Mouse (Mus musculus) CH12.LX (cell line): ENCODE data around the gene Vamp2. TPM values are rescaled to one million over a fixed set of nuclear protein-coding genes. Genes with fewer than 3 reads are reported as not detected.

Experiments
- DNase-seq: peaks from one replicate; pipeline ENCODE4 v3.0.0-alpha.2; 2013; ENCODE audit errors: extremely low read depth
- H3K27ac ChIP-seq: 2 replicates; pipeline ENCODE4 v1.5.1; 2012; ENCODE audit warnings: low read depth, mild to moderate bottlenecking, control low read depth, moderate library complexity; ENCODE audit not compliant: insufficient read depth
- H3K27me3 ChIP-seq: replicated peaks from 2 replicates; pipeline ENCODE3; 2012; ENCODE audit warnings: inconsistent platforms
- H3K36me3 ChIP-seq, 2 experiments: replicated peaks in 1 of 2; 2 replicates each; pipeline versions ENCODE3 to v1.6.1; 2012; ENCODE audit warnings: inconsistent platforms in 1 of 2, low read length in 1 of 2, mild to moderate bottlenecking in 1 of 2, mixed read lengths in 1 of 2, moderate library complexity in 1 of 2; ENCODE audit not compliant: control insufficient read depth in 1 of 2, insufficient read depth in 1 of 2
- H3K4me1 ChIP-seq, 2 experiments: 2 replicates each; pipeline ENCODE4 v1.6.1; 2012; ENCODE audit warnings: inconsistent platforms in 1 of 2, moderate library complexity in 1 of 2; ENCODE audit not compliant: insufficient read depth in 2 of 2, control insufficient read depth in 1 of 2
- H3K4me2 ChIP-seq: 2 replicates; pipeline ENCODE4 v1.6.1; 2012; ENCODE audit warnings: low read depth, mild to moderate bottlenecking, control low read depth; ENCODE audit not compliant: poor library complexity, insufficient read depth, severe bottlenecking
- H3K4me3 ChIP-seq, 3 experiments: fragments of 150-350 bp in 1 of 3; sonication (generic) in 1 of 3; replicated peaks in 1 of 3; 2 replicates each; pipeline versions ENCODE3 to v1.5.1; 2011 to 2012; ENCODE audit warnings: low read depth in 2 of 3, low read length in 2 of 3, mild to moderate bottlenecking in 2 of 3, moderate library complexity in 2 of 3, control low read depth in 1 of 3, improper control_type of control experiment in 1 of 3, inconsistent platforms in 1 of 3, mixed read lengths in 1 of 3; ENCODE audit not compliant: poor library complexity in 1 of 3
- H3K79me2 ChIP-seq: replicated peaks from 2 replicates; pipeline ENCODE4 v1.6.1; 2012; ENCODE audit warnings: mild to moderate bottlenecking, moderate library complexity; ENCODE audit not compliant: control insufficient read depth, poor library complexity, insufficient read depth, severe bottlenecking; ENCODE audit errors: extremely low read depth
- H3K9ac ChIP-seq: 2 replicates; pipeline ENCODE4 v1.6.1; 2012; ENCODE audit warnings: low read depth, mild to moderate bottlenecking, control low read depth, moderate library complexity; ENCODE audit not compliant: insufficient read depth
- H3K9me3 ChIP-seq: replicated peaks from 2 replicates; pipeline ENCODE3; 2012; ENCODE audit warnings: low read length, inconsistent platforms, mixed read lengths
- BHLHE40 ChIP-seq: IDR thresholded peaks from 2 replicates; pipeline ENCODE4 v1.6.1; 2011; ENCODE audit warnings: mild to moderate bottlenecking, low read depth, low read length, improper control_type of control experiment
- CHD2 ChIP-seq: IDR thresholded peaks from 2 replicates; pipeline ENCODE4 v1.6.1; 2011; ENCODE audit warnings: low read length, improper control_type of control experiment
- ELF1 ChIP-seq: IDR thresholded peaks from 2 replicates; pipeline ENCODE4 v1.6.1; 2014; ENCODE audit warnings: low read depth, mild to moderate bottlenecking, inconsistent platforms, low read length, improper control_type of control experiment
- EP300 ChIP-seq: IDR thresholded peaks from 2 replicates; pipeline ENCODE4 v1.6.1; 2011; ENCODE audit warnings: low read length, improper control_type of control experiment
- GABPA ChIP-seq: IDR thresholded peaks from 2 replicates; pipeline ENCODE4 v1.6.1; 2012; ENCODE audit warnings: low read depth, low read length, improper control_type of control experiment, inconsistent platforms; ENCODE audit not compliant: insufficient replicate concordance
- JUND ChIP-seq: conservative IDR thresholded peaks from 2 replicates; pipeline ENCODE4 v1.6.1; 2011; ENCODE audit warnings: low read depth, low read length, improper control_type of control experiment
- MAFK ChIP-seq: IDR thresholded peaks from 2 replicates; pipeline ENCODE4 v1.6.1; 2011; ENCODE audit warnings: low read length, improper control_type of control experiment; ENCODE audit not compliant: insufficient replicate concordance
- MAZ ChIP-seq: IDR thresholded peaks from 2 replicates; pipeline ENCODE4 v1.6.1; 2012; ENCODE audit warnings: low read depth, mild to moderate bottlenecking, inconsistent platforms, low read length, improper control_type of control experiment, moderate library complexity
- MEF2A ChIP-seq: IDR thresholded peaks from 2 replicates; pipeline ENCODE4 v1.6.1; 2014; ENCODE audit warnings: low read depth, mild to moderate bottlenecking, inconsistent platforms, low read length, improper control_type of control experiment, borderline replicate concordance
- MXI1 ChIP-seq: IDR thresholded peaks from 2 replicates; pipeline ENCODE4 v1.6.1; 2011; ENCODE audit warnings: mild to moderate bottlenecking, low read depth, low read length, improper control_type of control experiment
- MYC ChIP-seq: IDR thresholded peaks from 2 replicates; pipeline ENCODE4 v1.6.1; 2011; ENCODE audit warnings: low read depth, mild to moderate bottlenecking, improper control_type of control experiment, low read length
- POLR2A ChIP-seq: IDR thresholded peaks from 2 replicates; pipeline ENCODE4 v1.6.1; 2011; ENCODE audit warnings: low read depth, mild to moderate bottlenecking, improper control_type of control experiment, low read length
- RCOR1 ChIP-seq: conservative IDR thresholded peaks from 2 replicates; pipeline ENCODE4 v1.6.1; 2012; ENCODE audit warnings: low read depth, mild to moderate bottlenecking, inconsistent platforms, low read length, improper control_type of control experiment
- SMC3 ChIP-seq: IDR thresholded peaks from 2 replicates; pipeline ENCODE4 v1.6.1; 2011; ENCODE audit warnings: low read depth, low read length, improper control_type of control experiment
- TBP ChIP-seq: conservative IDR thresholded peaks from 2 replicates; pipeline ENCODE4 v1.6.1; 2011; ENCODE audit warnings: low read depth, low read length, improper control_type of control experiment
- UBTF ChIP-seq: IDR thresholded peaks from 2 replicates; pipeline ENCODE4 v1.6.1; 2012; ENCODE audit warnings: low read depth, mild to moderate bottlenecking, inconsistent platforms, low read length, improper control_type of control experiment, moderate library complexity
- dilution Hi-C: fragments of 300-500 bp; cut with MboI; formaldehyde crosslinking; loops from 2 replicates; pipeline ENCODE4 v1.14.3; 2020; ENCODE audit warnings: low sequenced_read_pairs; ENCODE audit not compliant: extremely low pct_unique_long_range_greater_than_20kb, extremely low pct_ligation_motif_present
- in situ Hi-C: fragments of 300-500 bp; cut with MboI; formaldehyde crosslinking; loops from 3 replicates; pipeline ENCODE4 v1.14.3; 2019; ENCODE audit warnings: low sequenced_read_pairs, low pct_ligation_motif_present, low pct_unique_long_range_greater_than_20kb, mixed read lengths
- polyA plus RNA-seq: library from polyadenylated mRNA; unstranded; fragments of >175 nt; gene quantifications from 2 replicates; pipeline ENCODE4 v1.2.1, GENCODE M21; 2012; ENCODE audit warnings: low read depth; ENCODE audit not compliant: insufficient read length
- total RNA-seq, 2 experiments: library from RNA; depleted of rRNA; stranded (reverse); fragments of 300-350 nt in 1 of 2; fragments of >200 nt in 1 of 2; gene quantifications; 2 replicates each; pipeline ENCODE4 v1.2.3; 2012 to 2014

The Vamp2 gene
- total and polyA plus RNA-seq, 3 experiments, result 1.3 to 26.0 (median 8.2) TPM

DNA sequence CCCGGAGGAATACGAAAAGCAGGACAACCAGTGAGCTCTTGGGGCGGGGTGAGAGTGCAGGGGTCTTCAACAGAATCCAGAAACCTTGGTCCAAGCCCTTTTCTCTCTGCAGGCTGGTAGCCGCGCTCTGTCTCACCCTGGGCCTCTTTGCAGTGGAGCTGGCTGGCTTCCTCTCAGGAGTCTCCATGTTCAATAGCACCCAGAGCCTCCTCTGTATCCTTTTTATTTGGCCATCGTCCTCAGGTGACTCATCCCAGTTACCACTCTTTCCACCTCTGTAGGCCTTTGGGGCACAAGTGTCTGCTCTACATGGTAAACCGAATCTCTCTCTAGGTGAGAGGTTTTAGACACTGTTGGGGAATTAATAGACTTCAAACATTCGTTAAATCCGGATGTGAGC is 17.0 kb upstream of the Vamp2 start:
- H3K27ac ChIP-seq, result no peak overlapping the region
- dilution Hi-C loops, result no loop called here

DNA sequence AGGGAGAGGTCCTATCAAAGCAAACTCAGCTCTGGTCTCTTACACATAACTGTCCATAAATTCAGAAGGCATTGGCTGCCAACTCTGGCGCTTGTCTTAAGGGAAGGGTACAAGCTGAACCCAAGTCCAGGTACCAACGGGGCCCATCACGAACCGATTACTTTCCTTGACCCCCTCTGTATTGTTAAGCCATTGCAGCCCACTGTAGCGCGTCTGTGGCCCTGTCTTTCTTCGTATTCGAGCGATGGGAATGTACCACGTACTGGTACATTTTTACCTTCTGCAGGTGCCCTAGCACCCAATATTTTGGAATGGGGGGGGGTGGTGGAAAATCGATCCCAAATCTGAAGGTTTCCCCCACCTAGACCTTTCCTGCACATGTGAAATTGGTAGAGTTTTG is 16.1 kb upstream of the Vamp2 start:
- H3K27ac ChIP-seq, result no peak overlapping the region
- TF ChIP-seq TBP (no peak), BHLHE40 (no peak), GABPA (no peak), POLR2A (no peak), MYC (no peak), JUND (no peak), ELF1 (no peak), EP300 (no peak), SMC3 (no peak)
- TF ChIP-seq, all 38 proteins: peak for 0
- Histone ChIP-seq H3K36me3 (no peaks in the 10 kb centered on the region), H3K79me2 (no peaks in the 10 kb centered on the region), H3K4me2 (peak overlapping the region; percentile 85), H3K4me1 (peaks cover 13 to 46% of the 10 kb centered on the region in 2 experiments), H3K27me3 (peaks cover 4% of the 10 kb centered on the region), H3K4me3 (peak overlapping the region in 1 of 3 experiments; percentile 46), H3K9ac (peak overlapping the region; percentile 88), H3K9me3 (no peaks in the 10 kb centered on the region)
- dilution Hi-C loops (no loop called here), in situ Hi-C loops (no loop called here)
- no peak for DNase-seq

More for the DNA sequence above, 17.0 kb upstream of the Vamp2 start:
- TF ChIP-seq MEF2A (no peak), EP300 (0 out of 2 replicates have a peak, but pooled peaks have one; percentile 14), RCOR1 (0 out of 2 replicates have a peak, but pooled peaks have one; percentile 19), MAZ (peak; percentile 50; the same call in 1 of the 2 replicates), MAFK (no peak), MXI1 (no peak), CHD2 (peak; percentile 43; the same call in 1 of the 2 replicates), BHLHE40 (0 out of 2 replicates have a peak, but pooled peaks have one; percentile 28), UBTF (peak; percentile 43; the same call in 1 of the 2 replicates), POLR2A (no peak)
- DNase-seq, result no peak
- H3K79me2 ChIP-seq, result no peaks in the 10 kb centered on the region
- H3K9ac ChIP-seq, result peak overlapping the region; percentile 88
- peak overlapping the region; percentile 85 for H3K4me2 ChIP-seq
- peaks cover 15 to 49% of the 10 kb centered on the region in 2 experiments for H3K4me1 ChIP-seq
- peaks cover 3% of the 10 kb centered on the region for H3K27me3 ChIP-seq
- H3K9me3 ChIP-seq, result no peaks in the 10 kb centered on the region
- in situ Hi-C loops, result no loop called here
- H3K4me3 ChIP-seq, result peak overlapping the region; percentile 56 to 73 (median 72)
- H3K36me3 ChIP-seq, result no peaks in the 10 kb centered on the region
